Mouse (Mus musculus) hindbrain, embryonic 12.5 days (tissue): ENCODE results near the gene Gng7. TPM values are rescaled to one million over a fixed set of nuclear protein-coding genes. Genes with fewer than 3 reads are reported as not detected.
A peak's percentile ranks its signal among the peaks of the same experiment; 100 is the strongest.

Source experiments
- ATAC-seq: fragments of 200-750 bp; cut with Nextera tagmentation; 2 replicates; pipeline ENCODE4 v1.8.0; 2017; ENCODE audit warnings: moderate TSS enrichment; ENCODE audit not compliant: low FRiP score
- H3K27ac ChIP-seq: fragments of 300-500 bp; sonication (generic); 2 replicates; pipeline ENCODE4 v1.5.1; 2016; ENCODE audit warnings: mild to moderate bottlenecking
- H3K27me3 ChIP-seq: fragments of 300-500 bp; sonication (generic); 2 replicates; pipeline ENCODE4 v1.6.1; 2016; ENCODE audit warnings: mild to moderate bottlenecking
- H3K36me3 ChIP-seq: fragments of 300-500 bp; sonication (generic); 2 replicates; pipeline ENCODE4 v1.6.1; 2016; ENCODE audit warnings: mild to moderate bottlenecking
- H3K4me1 ChIP-seq: fragments of 300-500 bp; sonication (generic); 2 replicates; pipeline ENCODE4 v1.6.1; 2016
- H3K4me2 ChIP-seq: fragments of 300-500 bp; sonication (generic); replicated peaks from 2 replicates; pipeline ENCODE4 v1.6.1; 2016; ENCODE audit warnings: mild to moderate bottlenecking
- H3K4me3 ChIP-seq: fragments of 300-500 bp; sonication (generic); 2 replicates; pipeline ENCODE4 v1.5.1; 2016; ENCODE audit warnings: mild to moderate bottlenecking
- H3K9ac ChIP-seq: fragments of 300-500 bp; sonication (generic); 2 replicates; pipeline ENCODE4 v1.6.1; 2016; ENCODE audit warnings: mild to moderate bottlenecking, moderate library complexity
- H3K9me3 ChIP-seq: fragments of 300-500 bp; sonication (generic); replicated peaks from 2 replicates; pipeline ENCODE4 v1.6.1; 2016; ENCODE audit warnings: mild to moderate bottlenecking
- WGBS: fragments of 180-500 bp; shearing (Covaris S2); methylation state at CpG from one replicate; pipeline ENCODE4 v1.1.7; 2016; 5-methylcytosine and 5-hydroxymethylcytosine counted together
- polyA plus RNA-seq: library from polyadenylated mRNA; unstranded; fragments of >200 nt; fragmentation: Nextera tagmentation; extraction: Ambion mirVana; gene quantifications from 2 replicates; pipeline ENCODE4 v1.2.1, GENCODE M21; 2016

Gene Gng7
- polyA plus RNA-seq, 1 experiment from 2014 or later, result 10.1 TPM

DNA sequence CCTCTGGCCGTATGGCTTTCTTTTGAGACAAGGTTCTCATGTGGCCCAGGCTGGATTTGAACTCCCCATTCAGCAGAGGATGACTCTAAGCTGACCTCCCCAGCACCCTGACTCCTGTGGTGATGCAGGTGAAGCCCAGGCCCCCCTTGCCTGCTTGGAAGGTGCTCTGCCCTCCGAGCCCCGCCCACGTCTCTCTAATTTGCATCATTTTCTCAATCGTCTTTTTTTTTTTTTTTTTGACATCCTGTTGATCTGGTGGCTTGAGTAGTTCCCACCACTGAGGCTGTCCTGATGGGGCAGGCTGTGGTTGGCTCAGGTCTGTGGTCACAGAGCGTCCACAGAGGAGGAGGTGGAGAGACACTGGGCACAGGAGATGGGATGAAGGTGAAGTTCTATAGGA, 25.3 kb downstream of the Gng7 start:
- Histone ChIP-seq H3K36me3 (no peaks in the 10 kb centered on the region), H3K9ac (no peak overlapping the region), H3K4me2 (no peak overlapping the region), H3K9me3 (no peaks in the 10 kb centered on the region), H3K4me1 (peaks cover 16% of the 10 kb centered on the region), H3K27me3 (peaks cover 60% of the 10 kb centered on the region), H3K4me3 (no peak overlapping the region), H3K27ac (no peak overlapping the region)
- WGBS, result 76% methylated on average over 6 of the region's 6 CpGs
- ATAC-seq, result no peak

DNA sequence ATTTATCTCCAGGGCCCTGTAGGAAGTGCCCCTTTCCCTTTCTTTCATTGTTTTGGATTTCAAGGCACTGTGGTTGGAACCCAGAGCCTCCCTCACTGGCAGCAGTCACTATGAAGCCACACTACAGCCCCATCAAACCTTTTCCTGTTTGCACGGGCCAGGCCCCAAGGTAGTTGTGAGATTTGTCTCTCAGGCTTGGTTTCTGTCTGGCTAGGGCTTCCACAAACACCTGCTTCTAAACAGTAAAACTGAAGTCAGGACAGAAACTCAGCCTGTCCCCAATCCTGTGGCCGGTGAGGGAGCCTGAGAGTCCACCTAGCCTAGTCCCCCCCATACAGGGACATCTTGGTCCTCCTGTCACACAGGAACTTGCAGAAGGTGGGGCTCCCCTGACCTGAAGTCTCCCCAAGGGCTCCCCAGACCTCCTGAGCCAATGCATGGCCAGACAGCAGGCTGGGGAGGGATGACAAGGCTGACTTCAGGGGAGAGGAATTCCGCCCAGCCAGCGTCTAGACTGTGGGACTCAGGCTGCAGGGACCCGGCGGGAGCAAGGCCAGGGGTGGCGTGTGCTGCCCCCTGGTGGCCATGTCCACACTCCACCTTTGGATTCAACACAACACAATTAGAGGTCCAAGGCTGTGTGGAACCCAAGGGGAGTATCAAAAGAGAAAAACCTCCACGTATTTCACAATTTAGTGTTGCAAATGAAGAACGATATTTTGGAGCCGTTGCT, 26.9 kb downstream of the Gng7 start:
- H3K27me3 ChIP-seq, result peaks cover 60% of the 10 kb centered on the region

GRCm38 (mm10) chr10:80986754-80987153, 28.0 kb downstream of the Gng7 start:
- H3K4me3 ChIP-seq, result no peak overlapping the region
- H3K27me3 ChIP-seq, result peaks cover 55% of the 10 kb centered on the region
- H3K4me2 ChIP-seq, result no peak overlapping the region
- no peaks in the 10 kb centered on the region for H3K9me3 ChIP-seq
- H3K4me1 ChIP-seq, result peaks cover 16% of the 10 kb centered on the region
- no peaks in the 10 kb centered on the region for H3K36me3 ChIP-seq
- H3K27ac ChIP-seq, result no peak overlapping the region
- H3K9ac ChIP-seq, result no peak overlapping the region
- ATAC-seq, result no peak
- 75% methylated on average over 6 of the region's 6 CpGs for WGBS

More for the DNA sequence above, 26.9 kb downstream of the Gng7 start:
- peak; percentile 80 for ATAC-seq
- WGBS, result 12% methylated on average over 10 of the region's 10 CpGs
- Histone ChIP-seq H3K9me3 (no peaks in the 10 kb centered on the region), H3K27ac (no peak overlapping the region), H3K4me3 (no peak overlapping the region), H3K4me2 (no peak overlapping the region), H3K9ac (no peak overlapping the region), H3K4me1 (peaks cover 16% of the 10 kb centered on the region), H3K36me3 (no peaks in the 10 kb centered on the region)

DNA sequence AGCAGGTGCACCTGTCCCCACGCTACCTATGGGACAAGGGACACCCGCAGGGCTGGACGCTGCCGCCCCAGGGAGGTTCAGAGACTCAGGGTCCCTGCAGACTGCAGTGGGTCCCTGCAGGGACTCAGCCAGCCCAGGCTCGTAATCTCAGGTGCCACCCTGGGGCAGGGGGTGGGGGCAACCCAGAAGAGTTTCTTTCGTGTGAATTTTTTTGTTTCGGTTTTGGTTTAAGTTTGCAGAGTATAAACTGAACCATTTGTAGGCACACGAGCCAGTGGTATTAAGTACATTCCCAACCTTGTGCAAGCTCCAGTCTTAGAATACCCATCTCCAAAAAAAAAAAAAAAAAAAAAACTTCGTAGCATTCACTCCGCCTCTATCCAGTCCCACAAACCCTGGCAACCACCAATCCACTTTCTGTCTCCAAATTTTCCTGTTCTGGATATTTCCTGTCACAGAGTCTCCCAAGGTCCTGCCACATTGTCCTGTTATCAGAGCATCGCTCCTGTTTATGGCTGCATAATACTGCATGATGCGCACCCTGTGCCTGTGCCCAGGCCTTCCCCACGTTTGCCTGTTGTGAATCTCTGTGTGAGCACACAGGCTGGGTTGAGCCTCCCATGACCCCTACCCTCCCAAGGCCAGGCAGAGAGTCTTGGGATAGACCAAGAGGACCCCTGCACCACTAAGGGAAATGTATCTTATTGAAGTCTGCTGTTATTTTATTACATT, 28.6 kb downstream of the Gng7 start:
- Histone ChIP-seq H3K9ac (no peak overlapping the region; the same call in 1 of the 2 replicates), H3K27me3 (peaks cover 55% of the 10 kb centered on the region), H3K4me3 (0 out of 2 replicates have a peak overlapping the region, but pooled peaks have one; percentile 4), H3K4me1 (peaks cover 16% of the 10 kb centered on the region), H3K9me3 (no peaks in the 10 kb centered on the region), H3K4me2 (peak overlapping the region; percentile 43), H3K27ac (no peak overlapping the region), H3K36me3 (no peaks in the 10 kb centered on the region)
- WGBS, result 40% methylated on average over 13 of the region's 13 CpGs
- no peak for ATAC-seq

DNA sequence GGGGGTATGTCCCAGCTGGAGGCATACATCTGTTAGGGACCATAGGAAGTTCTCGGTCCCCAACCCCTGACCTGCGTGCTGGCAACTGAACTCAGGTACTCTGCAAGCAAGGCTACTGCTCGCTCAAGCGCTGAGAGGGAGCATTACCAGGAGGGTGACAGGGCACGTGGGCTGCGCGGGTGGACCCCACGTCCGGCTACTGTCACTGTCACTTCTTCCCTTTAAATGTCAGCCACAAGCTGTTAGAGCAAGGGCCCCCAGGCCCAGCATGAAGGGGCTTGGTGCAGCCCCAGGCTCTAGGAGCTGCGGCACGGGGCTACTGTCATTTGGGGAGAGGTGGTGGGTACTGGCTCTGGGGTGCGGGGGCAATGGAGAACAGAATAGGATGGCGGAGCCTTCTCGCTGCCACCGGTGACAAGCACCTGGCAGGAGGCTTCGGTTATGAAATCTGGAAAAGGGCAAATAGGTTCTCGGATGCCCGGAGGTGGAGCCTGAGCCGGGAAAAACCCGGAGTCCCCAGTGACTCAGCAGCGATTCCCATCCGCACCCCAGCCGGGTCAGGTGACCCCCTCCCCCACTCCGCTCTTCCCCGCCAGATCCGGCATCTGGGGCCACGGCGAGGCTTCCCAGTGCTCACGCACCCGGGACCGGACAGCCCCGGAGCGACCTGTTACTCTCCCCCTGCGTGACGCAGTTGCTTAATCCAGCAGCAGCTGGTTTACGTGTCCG, 29.3 kb downstream of the Gng7 start:
- Histone ChIP-seq H3K4me3 (0 out of 2 replicates have a peak overlapping the region, but pooled peaks have one; percentile 4), H3K27me3 (peaks cover 54% of the 10 kb centered on the region), H3K36me3 (no peaks in the 10 kb centered on the region), H3K9me3 (no peaks in the 10 kb centered on the region), H3K4me2 (peak overlapping the region; percentile 43), H3K27ac (no peak overlapping the region), H3K4me1 (peaks cover 16% of the 10 kb centered on the region), H3K9ac (no peak overlapping the region; the same call in 1 of the 2 replicates)
- no peak for ATAC-seq
- WGBS, result 11% methylated on average over 37 of the region's 37 CpGs

- no peak for ATAC-seq
- no peaks in the 10 kb centered on the region for H3K36me3 ChIP-seq
- 91% methylated on average over 12 of the region's 12 CpGs for WGBS
- H3K27me3 ChIP-seq, result peaks cover 51% of the 10 kb centered on the region
- no peaks in the 10 kb centered on the region for H3K9me3 ChIP-seq
- H3K4me1 ChIP-seq, result peaks cover 16% of the 10 kb centered on the region
- H3K4me2 ChIP-seq, result no peak overlapping the region
- no peak overlapping the region for H3K9ac ChIP-seq
- no peak overlapping the region for H3K27ac ChIP-seq
- H3K4me3 ChIP-seq, result no peak overlapping the region
Observed at GRCm38 (mm10) chr10:80984223-80984622, 30.5 kb downstream of the Gng7 start.

DNA sequence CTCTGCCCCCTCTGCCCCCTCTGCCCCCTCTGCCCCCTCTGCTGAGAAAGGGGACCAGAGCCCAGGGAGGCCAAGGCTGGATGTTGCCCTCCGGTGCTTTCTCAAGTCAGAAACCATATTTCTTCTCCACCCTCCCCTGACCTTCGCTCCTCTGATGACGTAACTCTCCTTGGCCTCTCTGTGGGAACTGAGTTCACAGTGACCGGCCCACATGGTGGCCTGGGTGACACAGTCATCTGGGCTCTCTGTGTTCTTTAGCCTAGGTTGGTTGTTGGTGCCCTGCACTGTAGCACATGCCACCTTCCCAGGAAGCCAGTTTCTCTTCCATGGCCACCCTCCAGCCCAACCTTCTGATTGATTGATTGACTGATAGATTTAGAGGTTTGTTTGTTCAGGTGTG, 32.4 kb downstream of the Gng7 start:
- H3K4me1 ChIP-seq, result peaks cover 12% of the 10 kb centered on the region
- H3K9ac ChIP-seq, result no peak overlapping the region
- no peaks in the 10 kb centered on the region for H3K9me3 ChIP-seq
- ATAC-seq, result no peak
- peaks cover 39% of the 10 kb centered on the region for H3K27me3 ChIP-seq
- 69% methylated on average over 4 of the region's 4 CpGs for WGBS
- no peaks in the 10 kb centered on the region for H3K36me3 ChIP-seq
- H3K27ac ChIP-seq, result no peak overlapping the region
- no peak overlapping the region for H3K4me3 ChIP-seq
- H3K4me2 ChIP-seq, result no peak overlapping the region

GRCm38 (mm10) chr10:80981564-80982112, 33.1 kb downstream of the Gng7 start:
- WGBS, result 60% methylated on average over 7 of the region's 7 CpGs
- Histone ChIP-seq H3K27ac (no peak overlapping the region), H3K4me2 (no peak overlapping the region), H3K4me1 (peaks cover 9% of the 10 kb centered on the region), H3K36me3 (no peaks in the 10 kb centered on the region), H3K9ac (no peak overlapping the region), H3K4me3 (no peak overlapping the region), H3K9me3 (no peaks in the 10 kb centered on the region), H3K27me3 (peaks cover 31% of the 10 kb centered on the region)
- ATAC-seq, result no peak

DNA sequence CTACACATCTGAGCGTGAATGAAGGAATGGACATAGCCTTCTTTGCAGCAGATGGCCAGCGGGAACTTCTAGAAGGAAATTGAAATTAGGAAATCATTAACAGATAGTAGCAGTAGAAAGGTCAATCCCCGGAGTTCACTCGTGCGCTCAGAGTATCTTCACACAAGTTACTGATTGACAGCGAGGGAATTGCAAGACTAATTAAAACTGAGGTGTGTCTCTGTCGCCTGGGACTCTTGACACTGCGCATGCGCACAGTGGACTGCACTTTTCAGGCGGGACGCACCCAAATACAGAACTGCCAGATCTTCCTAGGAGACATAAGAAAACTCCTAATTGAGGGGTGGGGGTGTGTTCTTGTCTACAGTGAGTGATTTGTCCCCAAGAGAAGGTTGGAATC, 39.3 kb downstream of the Gng7 start:
- Histone ChIP-seq H3K4me1 (peaks cover 7% of the 10 kb centered on the region), H3K4me3 (no peak overlapping the region), H3K4me2 (no peak overlapping the region), H3K27ac (no peak overlapping the region), H3K36me3 (no peaks in the 10 kb centered on the region), H3K9ac (no peak overlapping the region), H3K9me3 (peaks cover 5% of the 10 kb centered on the region), H3K27me3 (no peaks in the 10 kb centered on the region)
- no peak for ATAC-seq
- WGBS, result 88% methylated on average over 11 of the region's 11 CpGs

GRCm38 (mm10) chr10:80973722-80974121, 41.0 kb downstream of the Gng7 start:
- no peak overlapping the region for H3K27ac ChIP-seq

DNA sequence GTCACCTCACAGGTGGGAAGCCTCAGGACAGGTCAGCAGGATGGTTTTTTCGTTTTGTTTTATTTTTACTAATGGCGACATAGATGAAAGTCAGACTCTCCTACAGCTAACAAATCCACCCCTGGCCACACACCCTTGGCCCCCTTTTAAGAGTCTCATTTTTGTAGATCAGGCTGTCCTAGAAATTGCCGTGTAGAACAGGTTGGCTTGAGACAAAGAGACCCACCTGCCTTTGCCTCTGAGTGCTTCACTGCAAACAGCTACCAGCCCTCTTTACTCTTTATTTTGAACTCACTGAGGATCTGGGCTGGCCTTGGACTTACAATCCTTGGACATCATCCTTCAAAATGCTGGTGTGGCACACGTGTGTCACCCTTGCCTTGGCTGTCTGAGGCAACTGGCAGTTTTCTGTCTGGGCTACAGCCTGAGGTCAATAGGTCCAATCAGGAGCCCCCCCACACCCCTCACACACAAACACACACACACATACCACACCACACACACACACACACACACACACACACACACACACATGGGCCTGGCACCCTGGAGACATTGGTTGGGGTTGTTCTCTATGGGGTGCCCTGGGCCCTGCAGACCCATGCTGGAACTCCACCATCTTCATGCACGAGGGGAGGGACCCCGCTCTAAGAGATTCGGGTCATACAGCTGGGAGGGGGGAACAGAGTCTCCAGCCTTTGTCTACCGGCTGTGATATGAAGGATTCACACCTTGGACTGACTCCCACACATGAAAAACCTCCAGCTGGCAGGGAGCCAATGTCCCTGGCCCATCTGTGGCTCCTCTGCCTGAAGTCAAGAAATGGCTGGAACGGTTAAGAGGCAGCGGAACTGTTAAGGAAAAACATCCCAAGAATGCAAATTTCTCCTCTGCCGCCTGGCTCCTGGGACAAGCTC, 42.4 kb downstream of the Gng7 start:
- no peak overlapping the region for H3K27ac ChIP-seq
- peaks cover 9% of the 10 kb centered on the region for H3K4me1 ChIP-seq
- 63% methylated on average over 11 of the region's 11 CpGs for WGBS
- no peaks in the 10 kb centered on the region for H3K36me3 ChIP-seq
- H3K4me2 ChIP-seq, result no peak overlapping the region
- H3K4me3 ChIP-seq, result no peak overlapping the region
- no peaks in the 10 kb centered on the region for H3K27me3 ChIP-seq
- no peak for ATAC-seq
- peaks cover 5% of the 10 kb centered on the region for H3K9me3 ChIP-seq
- H3K9ac ChIP-seq, result no peak overlapping the region

More at GRCm38 (mm10) chr10:80973722-80974121, 41.0 kb downstream of the Gng7 start:
- peak overlapping the region; percentile 4; the same call in 1 of the 2 replicates for H3K9ac ChIP-seq
- H3K4me3 ChIP-seq, result no peak overlapping the region
- 71% methylated on average over 1 of the region's 1 CpGs for WGBS
- H3K4me2 ChIP-seq, result no peak overlapping the region
- H3K9me3 ChIP-seq, result peaks cover 5% of the 10 kb centered on the region
- H3K27me3 ChIP-seq, result no peaks in the 10 kb centered on the region
- no peak for ATAC-seq
- H3K4me1 ChIP-seq, result peaks cover 7% of the 10 kb centered on the region
- no peaks in the 10 kb centered on the region for H3K36me3 ChIP-seq
